Mouse (Mus musculus) ES-E14 (cell line): ENCODE data around the gene Nphs1.

Source experiments
- CHD2 ChIP-seq: IDR thresholded peaks from 2 replicates; pipeline ENCODE4 v1.6.1; 2014; ENCODE audit warnings: mild to moderate bottlenecking, low read depth, low read length, inconsistent platforms
- HCFC1 ChIP-seq: IDR thresholded peaks from 2 replicates; pipeline ENCODE4 v1.6.1; 2012; ENCODE audit warnings: low read length, inconsistent platforms, borderline replicate concordance; ENCODE audit not compliant: insufficient read depth
- ZC3H11A ChIP-seq: IDR thresholded peaks from 2 replicates; pipeline ENCODE4 v1.6.1; 2012; ENCODE audit warnings: low read depth, mild to moderate bottlenecking, inconsistent platforms, low read length, borderline replicate concordance
- ZNF384 ChIP-seq: IDR thresholded peaks from 2 replicates; pipeline ENCODE4 v1.6.1; 2012; ENCODE audit warnings: low read depth, low read length, inconsistent platforms

DNA sequence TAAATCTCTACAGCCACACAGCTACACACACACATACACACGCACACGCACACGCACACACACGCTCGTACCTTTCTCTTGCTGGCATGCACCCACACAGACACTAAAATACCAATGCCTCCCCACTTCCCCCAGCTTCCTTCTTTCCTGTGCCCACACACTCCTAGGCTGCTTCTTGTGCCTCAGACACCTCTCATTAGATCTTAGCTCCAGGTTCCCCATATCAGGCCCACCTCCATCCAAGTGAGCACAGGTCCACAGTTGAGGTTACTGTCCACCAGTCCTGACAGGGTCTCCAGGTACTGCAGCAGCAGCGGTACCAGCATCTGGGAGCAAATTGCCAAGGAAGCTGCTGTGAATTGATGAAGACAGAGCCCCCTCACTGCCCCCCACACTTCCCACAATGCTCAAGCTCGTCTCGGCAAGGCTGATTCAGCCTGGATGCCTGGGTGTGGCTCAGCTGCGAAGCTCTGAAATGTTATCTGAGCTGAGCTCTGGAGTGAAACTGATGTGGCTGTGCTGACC, 73.2 kb downstream of the Nphs1 start:
- TF ChIP-seq CHD2 (no peak), ZC3H11A (no peak), HCFC1 (no peak), ZNF384 (no peak)
